Mouse (Mus musculus) ES-Bruce4 (cell line): ENCODE results near the gene Susd4.

ENCODE experiments used
- CTCF ChIP-seq: IDR thresholded peaks from one replicate; pipeline ENCODE4 v1.8.1; 2011; ENCODE audit warnings: low read depth, low read length
- EP300 ChIP-seq: IDR thresholded peaks from 2 replicates; pipeline ENCODE4 v1.6.1; 2011; ENCODE audit warnings: low read depth, low read length; ENCODE audit not compliant: insufficient read depth
- POLR2A ChIP-seq: IDR thresholded peaks from one replicate; pipeline ENCODE4 v1.8.1; 2011; ENCODE audit warnings: low read length; ENCODE audit not compliant: insufficient read depth

DNA sequence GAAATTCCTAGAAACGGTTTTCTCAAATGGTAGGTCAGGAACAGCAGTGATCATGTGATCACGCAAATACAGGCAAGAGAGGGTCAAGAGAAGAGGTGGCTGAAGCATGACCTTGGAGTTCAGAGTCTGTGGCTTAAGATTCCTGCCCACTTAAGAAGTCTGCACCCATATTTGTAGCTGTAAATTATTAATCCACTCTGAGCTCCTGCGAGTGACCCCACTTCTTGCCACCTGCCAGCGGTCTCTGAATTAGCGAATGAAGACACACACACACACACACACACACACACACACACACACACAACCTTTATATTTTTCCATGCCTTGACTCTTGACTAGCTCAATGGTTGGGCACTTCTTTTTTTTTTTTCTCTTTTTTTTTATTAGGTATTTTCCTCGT is 99.7 kb downstream of the Susd4 start:
- TF ChIP-seq CTCF (no peak), POLR2A (no peak), EP300 (no peak)
